Mouse (Mus musculus): ENCODE data around the gene Chst4.

DNA sequence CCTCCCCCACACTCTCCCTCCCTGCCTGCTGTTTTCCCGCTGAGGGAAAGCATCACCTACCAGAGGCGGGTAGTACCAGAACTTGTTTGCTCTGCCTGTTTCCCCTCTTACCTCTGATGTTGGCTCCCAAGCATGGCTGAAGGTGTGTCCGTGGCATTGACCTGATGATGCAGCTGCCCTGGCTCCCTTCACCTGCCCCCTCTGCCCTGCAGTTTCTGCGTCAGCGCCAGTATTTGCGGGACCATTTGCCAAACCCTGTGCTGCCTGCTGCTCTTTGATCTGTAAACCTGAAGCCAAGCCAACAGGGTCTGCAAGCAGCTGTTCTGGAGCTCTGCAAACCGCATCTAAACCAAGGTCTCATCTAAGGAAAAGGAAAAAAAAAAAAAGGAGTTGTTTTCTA, 53.2 kb downstream of the Chst4 start:
- no peak for TF ChIP-seq CTCF (IDR thresholded peaks at IDR 0.05; ENCODE audit: low read depth)
- TF ChIP-seq EP300 (IDR thresholded peaks at IDR 0.05; ENCODE audit: low read depth), result no peak
